Mouse (Mus musculus) kidney, postnatal 0 days (tissue): Measurements from ENCODE around the gene Skint11. TPM values are rescaled to one million over a fixed set of nuclear protein-coding genes. Genes with fewer than 3 reads are reported as not detected.
"Not testable (repeated sequence)": the region's sequence is repeated elsewhere in the genome, so short reads cannot be mapped to it uniquely, and the experiment has no call there.

Experiments
- ATAC-seq: fragments of 200-750 bp; cut with Nextera tagmentation; replicated peaks from 2 replicates; pipeline ENCODE4 v1.8.0; 2017; ENCODE audit warnings: low read depth, moderate number of reproducible peaks, moderate TSS enrichment, moderate library complexity; ENCODE audit not compliant: low FRiP score
- DNase-seq: peaks from one replicate; pipeline ENCODE4 v3.0.0-alpha.2; 2016; ENCODE audit warnings: low spot score
- H3K27ac ChIP-seq: fragments of 300-500 bp; sonication (generic); 2 replicates; pipeline ENCODE4 v1.5.1; 2014; ENCODE audit warnings: mild to moderate bottlenecking
- H3K27me3 ChIP-seq: fragments of 300-500 bp; sonication (generic); 2 replicates; pipeline ENCODE4 v1.6.1; 2014; ENCODE audit warnings: low read length, mixed read lengths; ENCODE audit not compliant: insufficient read depth
- H3K36me3 ChIP-seq: fragments of 300-500 bp; sonication (generic); 2 replicates; pipeline ENCODE4 v1.6.1; 2014; ENCODE audit warnings: low read length, mixed read lengths; ENCODE audit not compliant: insufficient read depth
- H3K4me1 ChIP-seq: fragments of 300-500 bp; sonication (generic); replicated peaks from 2 replicates; pipeline ENCODE4 v1.6.1; 2014; ENCODE audit warnings: antibody characterized with exemption, low read length, mixed read lengths; ENCODE audit not compliant: insufficient read depth
- H3K4me2 ChIP-seq: fragments of 300-500 bp; sonication (generic); 2 replicates; pipeline ENCODE4 v1.6.1; 2014; ENCODE audit warnings: mild to moderate bottlenecking, low read length, moderate library complexity, mixed read lengths
- H3K4me3 ChIP-seq: fragments of 300-500 bp; sonication (generic); replicated peaks from 2 replicates; pipeline ENCODE4 v1.5.1; 2014; ENCODE audit warnings: low read depth, low read length
- H3K9ac ChIP-seq: fragments of 300-500 bp; sonication (generic); 2 replicates; pipeline ENCODE4 v1.6.1; 2014; ENCODE audit warnings: low read depth, low read length
- H3K9me3 ChIP-seq: fragments of 300-500 bp; sonication (generic); replicated peaks from 2 replicates; pipeline ENCODE4 v1.6.1; 2016; ENCODE audit warnings: low read length, inconsistent platforms, mixed read lengths
- CTCF ChIP-seq: IDR thresholded peaks from 2 replicates; pipeline ENCODE4 v1.5.1; 2016; ENCODE audit warnings: antibody characterized with exemption, low read depth, mild to moderate bottlenecking, moderate library complexity
- WGBS: fragments of 180-500 bp; shearing (Covaris S2); extraction: QIAGEN DNeasy Blood & Tissue Kit; methylation state at CpG from one replicate; pipeline ENCODE4 v1.1.7; 2014; 5-methylcytosine and 5-hydroxymethylcytosine counted together
- polyA plus RNA-seq: library from polyadenylated mRNA; unstranded; fragments of >200 nt; fragmentation: Nextera tagmentation; extraction: Ambion mirVana; gene quantifications from 2 replicates; pipeline ENCODE4 v1.2.1, GENCODE M21; 2015

The Skint11 gene
- not detected in 2 replicates for polyA plus RNA-seq

- no peak within 1 kb of the TSS for H3K4me3 ChIP-seq
- DNase-seq (no peak), ATAC-seq (no peak)
- no peaks in the 10 kb centered on the region for H3K36me3 ChIP-seq
- H3K4me1 ChIP-seq: no peaks in the 10 kb centered on the region
- H3K4me2 ChIP-seq: no peak within 1 kb of the TSS
- H3K27me3 ChIP-seq: no peaks in the 10 kb centered on the region
- no peaks in the 10 kb centered on the region for H3K9me3 ChIP-seq
- no peak within 1 kb of the TSS for H3K9ac ChIP-seq
- WGBS: 87% methylated on average over 1 of the region's 1 CpGs
- TF ChIP-seq CTCF: no peak
- no peak within 1 kb of the TSS for H3K27ac ChIP-seq
Measured at GRCm38 (mm10) chr4:114163084-114163483, at the start of gene Skint11. Gene Skint11, plus strand, starts transcription at chr4:114163384.

- no peak overlapping the region for H3K4me2 ChIP-seq
- no peak overlapping the region for H3K9ac ChIP-seq
- ATAC-seq (no peak), DNase-seq (no peak)
- H3K9me3 ChIP-seq: no peaks in the 10 kb centered on the region
- H3K27me3 ChIP-seq: no peaks in the 10 kb centered on the region
- H3K4me1 ChIP-seq: no peaks in the 10 kb centered on the region
- no peak for TF ChIP-seq CTCF
- no peak overlapping the region for H3K27ac ChIP-seq
- no peaks in the 10 kb centered on the region for H3K36me3 ChIP-seq
- no peak overlapping the region for H3K4me3 ChIP-seq
Measured at GRCm38 (mm10) chr4:114161149-114161548, 2.0 kb upstream of the Skint11 start.

- not testable (repeated sequence) for H3K4me3 ChIP-seq, DNase-seq, H3K9ac ChIP-seq, H3K27ac ChIP-seq, H3K4me2 ChIP-seq, H3K27me3 ChIP-seq, ATAC-seq, H3K4me1 ChIP-seq, H3K9me3 ChIP-seq, H3K36me3 ChIP-seq
- 22% methylated on average over 5 of the region's 6 CpGs for WGBS
- peak; percentile 63 for TF ChIP-seq CTCF
Measured at GRCm38 (mm10) chr4:114172898-114173297, 9.7 kb downstream of the Skint11 start.

GRCm38 (mm10) chr4:114256906-114257305 is 93.7 kb downstream of the Skint11 start:
- ATAC-seq, DNase-seq, H3K27me3 ChIP-seq, H3K27ac ChIP-seq, H3K4me3 ChIP-seq, H3K36me3 ChIP-seq, H3K4me2 ChIP-seq, H3K9me3 ChIP-seq, H3K9ac ChIP-seq, H3K4me1 ChIP-seq: not testable (repeated sequence)
- WGBS: 80% methylated on average over 1 of the region's 1 CpGs

Other genes with a start within 250 kb of the Skint11 start
- not detected in 2 replicates for gene Skint5, start 163.9 kb upstream of the Skint11 start, polyA plus RNA-seq
- 5.2 and 5.8 TPM in 2 replicates for gene Trabd2b, start 243.3 kb downstream of the Skint11 start, polyA plus RNA-seq